Mouse (Mus musculus) hindbrain, embryonic 12.5 days (tissue): ENCODE results near the gene Gcm1. TPM values are rescaled to one million over a fixed set of nuclear protein-coding genes. Genes with fewer than 3 reads are reported as not detected.

Experiments
- ATAC-seq: fragments of 200-750 bp; cut with Nextera tagmentation; 2 replicates; pipeline ENCODE4 v1.8.0; 2017; ENCODE audit warnings: moderate TSS enrichment; ENCODE audit not compliant: low FRiP score
- H3K27ac ChIP-seq: fragments of 300-500 bp; sonication (generic); 2 replicates; pipeline ENCODE4 v1.5.1; 2016; ENCODE audit warnings: mild to moderate bottlenecking
- H3K27me3 ChIP-seq: fragments of 300-500 bp; sonication (generic); 2 replicates; pipeline ENCODE4 v1.6.1; 2016; ENCODE audit warnings: mild to moderate bottlenecking
- H3K36me3 ChIP-seq: fragments of 300-500 bp; sonication (generic); 2 replicates; pipeline ENCODE4 v1.6.1; 2016; ENCODE audit warnings: mild to moderate bottlenecking
- H3K4me1 ChIP-seq: fragments of 300-500 bp; sonication (generic); 2 replicates; pipeline ENCODE4 v1.6.1; 2016
- H3K4me2 ChIP-seq: fragments of 300-500 bp; sonication (generic); replicated peaks from 2 replicates; pipeline ENCODE4 v1.6.1; 2016; ENCODE audit warnings: mild to moderate bottlenecking
- H3K4me3 ChIP-seq: fragments of 300-500 bp; sonication (generic); 2 replicates; pipeline ENCODE4 v1.5.1; 2016; ENCODE audit warnings: mild to moderate bottlenecking
- H3K9ac ChIP-seq: fragments of 300-500 bp; sonication (generic); 2 replicates; pipeline ENCODE4 v1.6.1; 2016; ENCODE audit warnings: mild to moderate bottlenecking, moderate library complexity
- H3K9me3 ChIP-seq: fragments of 300-500 bp; sonication (generic); replicated peaks from 2 replicates; pipeline ENCODE4 v1.6.1; 2016; ENCODE audit warnings: mild to moderate bottlenecking
- WGBS: fragments of 180-500 bp; shearing (Covaris S2); methylation state at CpG from one replicate; pipeline ENCODE4 v1.1.7; 2016; 5-methylcytosine and 5-hydroxymethylcytosine counted together
- polyA plus RNA-seq: library from polyadenylated mRNA; unstranded; fragments of >200 nt; fragmentation: Nextera tagmentation; extraction: Ambion mirVana; gene quantifications from 2 replicates; pipeline ENCODE4 v1.2.1, GENCODE M21; 2016

The Gcm1 gene
- polyA plus RNA-seq, 1 experiment from 2014 or later, result not detected

DNA sequence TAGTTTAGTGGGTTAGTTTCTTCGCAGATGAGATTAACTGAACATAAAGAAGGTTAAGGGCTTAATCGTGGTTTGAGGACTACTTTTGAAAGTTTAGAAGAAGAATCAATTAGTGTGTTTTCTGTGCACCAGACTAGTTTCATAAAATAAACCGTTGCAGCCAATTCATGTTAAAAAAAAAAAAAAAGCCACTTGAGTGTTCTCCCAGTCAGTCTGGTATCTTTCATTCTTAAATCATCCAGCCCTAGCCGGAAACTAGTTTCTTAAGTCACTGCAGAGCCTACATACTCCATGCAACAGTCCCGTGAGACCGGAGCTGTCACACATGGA is 55.8 kb downstream of the Gcm1 start:
- Histone ChIP-seq H3K4me1 (peaks cover 18% of the 10 kb centered on the region; the same call in 1 of the 2 replicates), H3K27me3 (no peaks in the 10 kb centered on the region), H3K9me3 (no peaks in the 10 kb centered on the region), H3K36me3 (no peaks in the 10 kb centered on the region), H3K9ac (peak overlapping the region; percentile 91), H3K4me3 (peak overlapping the region; percentile 84), H3K4me2 (peak overlapping the region; percentile 86), H3K27ac (peak overlapping the region; percentile 92; the same call in 1 of the 2 replicates)
- no peak for ATAC-seq
- WGBS, result 34% methylated on average over 6 of the region's 6 CpGs

DNA sequence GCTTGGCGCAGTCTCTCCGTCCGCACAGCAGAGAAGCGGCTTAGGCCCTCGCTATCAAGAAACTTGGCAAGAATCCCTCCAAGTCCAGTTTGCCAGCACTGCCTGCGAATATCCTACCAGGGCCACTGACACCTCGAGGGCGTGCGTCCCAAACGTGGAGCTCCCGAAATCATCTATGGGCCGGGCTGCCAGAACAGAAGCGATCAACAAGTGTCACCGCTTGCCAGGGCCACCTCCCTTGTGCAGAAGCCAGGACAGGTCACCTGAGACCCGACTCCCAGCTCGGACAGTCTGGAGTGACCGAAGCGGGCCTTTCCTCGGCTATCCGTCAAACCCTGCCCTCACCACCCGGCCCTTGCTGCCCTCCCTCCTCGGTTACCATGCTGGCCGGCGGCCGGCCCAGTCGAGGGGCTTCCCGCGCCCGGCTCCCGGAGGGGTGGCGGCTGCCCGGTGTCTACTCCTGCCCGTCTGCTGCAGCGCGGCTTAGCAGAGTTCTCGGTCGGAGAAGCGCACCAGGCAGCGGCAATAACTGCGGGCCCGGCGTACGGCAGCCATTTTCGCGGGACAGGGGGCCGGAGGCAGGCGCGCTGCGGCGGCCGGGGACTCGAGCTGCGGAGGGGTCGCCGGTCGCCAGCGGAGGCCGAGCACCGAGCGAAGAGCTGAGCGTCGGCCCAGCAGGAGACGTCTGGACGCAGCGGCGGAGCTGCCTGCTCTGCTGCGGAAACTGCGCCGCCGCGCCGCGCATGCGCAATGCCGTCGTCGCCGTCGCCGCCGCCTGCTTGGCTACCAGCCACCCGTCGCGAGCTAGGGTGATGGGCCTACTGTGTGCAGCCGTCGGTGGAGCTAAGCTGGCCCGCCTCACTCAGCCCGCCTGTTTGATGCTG is 56.4 kb downstream of the Gcm1 start:
- Histone ChIP-seq H3K36me3 (no peaks in the 10 kb centered on the region), H3K9ac (peak overlapping the region; percentile 91), H3K4me2 (peak overlapping the region; percentile 86), H3K9me3 (no peaks in the 10 kb centered on the region), H3K4me1 (peaks cover 18% of the 10 kb centered on the region; the same call in 1 of the 2 replicates), H3K27ac (peak overlapping the region; percentile 92), H3K27me3 (no peaks in the 10 kb centered on the region), H3K4me3 (peak overlapping the region; percentile 84)
- ATAC-seq, result peak; percentile 88
- under 1% methylated on average over 80 of the region's 88 CpGs for WGBS

GRCm38 (mm10) chr9:78108796-78109239 is 57.1 kb downstream of the Gcm1 start, which contains the start of the genes Fbxo9 and Ick:
TSS of gene Fbxo9 (minus strand) at chr9:78109065.
TSS of gene Ick (plus strand) at chr9:78109192.
- peak; percentile 94 for ATAC-seq
- no peaks in the 10 kb centered on the region for H3K36me3 ChIP-seq
- peak within 1 kb of the TSS; percentile 91 for H3K9ac ChIP-seq
- H3K9me3 ChIP-seq, result no peaks in the 10 kb centered on the region
- under 1% methylated on average over 20 of the region's 20 CpGs for WGBS
- no peaks in the 10 kb centered on the region for H3K27me3 ChIP-seq
- peak within 1 kb of the TSS; percentile 86 for H3K4me2 ChIP-seq
- peak within 1 kb of the TSS; percentile 84 for H3K4me3 ChIP-seq
- peaks cover 18% of the 10 kb centered on the region; the same call in 1 of the 2 replicates for H3K4me1 ChIP-seq
- peak within 1 kb of the TSS; percentile 92 for H3K27ac ChIP-seq

- Histone ChIP-seq H3K9ac (no peak overlapping the region), H3K4me2 (peak overlapping the region; percentile 86), H3K4me1 (peaks cover 26% of the 10 kb centered on the region), H3K36me3 (no peaks in the 10 kb centered on the region), H3K27ac (no peak overlapping the region), H3K9me3 (no peaks in the 10 kb centered on the region), H3K27me3 (no peaks in the 10 kb centered on the region), H3K4me3 (peak overlapping the region; percentile 84)
- ATAC-seq, result no peak
- WGBS, result 50% methylated on average over 5 of the region's 5 CpGs
These were observed 57.9 kb downstream of the Gcm1 start for GRCm38 (mm10) chr9:78109656-78110055.

- Histone ChIP-seq H3K4me3 (no peak overlapping the region), H3K9me3 (no peaks in the 10 kb centered on the region), H3K36me3 (0 out of 2 replicates have a peak, but pooled peaks cover 2% of the 10 kb centered on the region), H3K27ac (no peak overlapping the region), H3K9ac (no peak overlapping the region), H3K4me1 (peaks cover 37% of the 10 kb centered on the region), H3K27me3 (no peaks in the 10 kb centered on the region), H3K4me2 (no peak overlapping the region)
- ATAC-seq, result no peak
- 90% methylated on average over 2 of the region's 2 CpGs for WGBS
These were observed 59.7 kb downstream of the Gcm1 start for GRCm38 (mm10) chr9:78111456-78111855.

DNA sequence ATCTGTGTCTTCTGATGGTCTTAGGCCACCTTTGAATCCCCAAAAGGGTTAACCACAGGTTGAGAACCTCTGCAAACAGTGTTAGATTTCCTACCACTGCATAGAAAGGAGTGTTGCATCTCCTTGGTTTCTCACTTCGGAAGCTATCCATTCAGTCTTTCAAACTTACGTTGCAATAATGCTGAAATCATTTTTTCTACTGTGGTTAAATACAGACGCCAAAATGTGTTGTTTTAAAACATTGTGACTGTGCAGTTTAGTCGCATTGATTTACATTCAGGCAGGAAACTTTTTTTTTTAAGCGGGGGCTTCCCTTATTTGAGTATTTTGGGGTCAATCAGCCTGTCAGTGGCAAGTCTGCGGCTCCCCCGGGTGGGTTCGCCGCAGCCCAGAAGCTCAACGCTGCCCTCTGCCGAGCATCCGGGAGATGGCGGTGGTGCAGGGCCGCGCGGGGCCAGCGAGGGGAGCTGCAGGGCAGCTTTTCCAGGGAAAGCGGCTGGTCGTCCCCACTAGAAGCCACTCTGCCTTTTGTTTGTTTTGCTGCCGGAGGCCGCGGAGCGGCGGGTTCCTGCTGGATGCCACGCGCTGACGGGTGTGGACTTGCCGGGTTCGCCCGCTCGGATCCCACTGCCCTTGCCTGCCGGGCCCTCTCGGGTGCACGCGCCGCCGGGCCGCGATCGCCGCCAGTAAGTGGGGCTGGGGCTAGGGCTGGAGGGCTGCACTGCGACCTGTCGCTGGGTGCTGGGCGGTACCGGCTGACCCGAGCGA is 61.2 kb downstream of the Gcm1 start:
- 3% methylated on average over 47 of the region's 47 CpGs for WGBS
- H3K36me3 ChIP-seq, result 0 out of 2 replicates have a peak, but pooled peaks cover 5% of the 10 kb centered on the region
- H3K9ac ChIP-seq, result peak overlapping the region; percentile 95
- H3K4me2 ChIP-seq, result peak overlapping the region; percentile 67
- H3K4me1 ChIP-seq, result peaks cover 24% of the 10 kb centered on the region
- peak; percentile 83 for ATAC-seq
- peak overlapping the region; percentile 93 for H3K4me3 ChIP-seq
- H3K9me3 ChIP-seq, result no peaks in the 10 kb centered on the region
- H3K27ac ChIP-seq, result peak overlapping the region; percentile 98
- no peaks in the 10 kb centered on the region for H3K27me3 ChIP-seq

DNA sequence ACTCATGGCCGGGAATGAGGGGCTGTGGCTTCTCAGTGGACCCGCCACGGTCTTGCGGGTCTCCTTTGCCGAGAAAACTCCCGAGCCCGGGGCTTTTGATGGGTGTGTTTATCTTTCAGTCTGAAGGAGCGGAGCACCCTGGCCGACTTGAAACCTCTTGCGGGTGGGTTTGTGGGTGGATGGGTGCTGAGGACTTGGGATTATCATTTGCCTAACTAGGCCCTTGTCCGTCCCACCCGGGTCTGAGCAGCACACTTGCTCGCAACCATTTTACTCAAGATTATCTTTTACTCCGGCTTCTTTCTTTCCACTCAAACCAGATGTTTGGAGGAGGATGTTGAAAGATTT is 61.8 kb downstream of the Gcm1 start:
- Histone ChIP-seq H3K9me3 (no peaks in the 10 kb centered on the region), H3K27me3 (no peaks in the 10 kb centered on the region), H3K4me2 (peak overlapping the region; percentile 67), H3K4me1 (peaks cover 24% of the 10 kb centered on the region), H3K9ac (peak overlapping the region; percentile 95), H3K27ac (peak overlapping the region; percentile 98), H3K4me3 (peak overlapping the region; percentile 93), H3K36me3 (peaks cover 5% of the 10 kb centered on the region; the same call in 1 of the 2 replicates)
- under 1% methylated on average over 14 of the region's 14 CpGs for WGBS
- peak; percentile 42 for ATAC-seq

Other genes starting within 250 kb of the Gcm1 start
- gene Elovl5, start 134.6 kb upstream of the Gcm1 start, polyA plus RNA-seq, result 68.6 and 69.3 TPM in 2 replicates
- gene Fbxo9, start 57.1 kb downstream of the Gcm1 start, polyA plus RNA-seq, result 42.0 and 43.1 TPM in 2 replicates
- gene Ick, start 57.3 kb downstream of the Gcm1 start, polyA plus RNA-seq, result 38.1 and 40.0 TPM in 2 replicates
- 51.5 and 53.6 TPM in 2 replicates for gene Gsta4, start 130.8 kb downstream of the Gcm1 start, polyA plus RNA-seq
- gene Gsta1, start 178.7 kb downstream of the Gcm1 start, polyA plus RNA-seq, result not detected in 2 replicates
- not detected in 2 replicates for gene Gm3776, start 205.2 kb downstream of the Gcm1 start, polyA plus RNA-seq
- not detected in 2 replicates for gene Gm10639, start 238.0 kb downstream of the Gcm1 start, polyA plus RNA-seq